ENCODE assay signal across 16 mouse cellular contexts in genomic region chr1:93098956-93099355, GRCm38 (mm10). TPM values are rescaled to one million over a fixed set of nuclear protein-coding genes. Genes with fewer than 3 reads are reported as not detected.
DNase-seq lines count a peak whose midpoint lies in the region; ATAC-seq and TF ChIP-seq lines count a peak whose summit lies in the region.
"Had no signal": no experiment of that assay in that cellular context is flagged by ENCODE, and none has a peak within 500 bp of the region (broad histone marks: within the 10 kb centered on the region; RNA-seq: fewer than 3 reads in every experiment).

No protein-coding gene starts in this region.

- peak; percentile 48 for DNase-seq in heart, adult 11 months
- no peak for DNase-seq in heart, adult 2 months
- peak; percentile 35 for DNase-seq in testis, postnatal 10 days (ENCODE audit: low spot score)
- no peak for DNase-seq in testis, postnatal 14 days (ENCODE audit: low spot score)
- no peak for DNase-seq in T-cell, adult 2 months (ENCODE audit: low spot score)
- no peak for DNase-seq in thymus, adult 18-20 months
- DNase-seq: gastrocnemius, postnatal 10 days; left cerebral cortex, postnatal 4 days; right cerebral cortex, postnatal 14 days; thymus, postnatal 14 days had no signal

- H3K27me3 ChIP-seq in heart, adult 2 months (ENCODE audit: control insufficient read depth, insufficient read depth, low read length): peaks cover 9% of the 10 kb centered on the region
- H3K27me3 ChIP-seq in hindbrain, embryonic 16.5 days (replicated peaks; ENCODE audit: control insufficient read depth, insufficient read depth, low read length): no peaks in the 10 kb centered on the region

- H3K36me3 ChIP-seq in heart, adult 2 months (ENCODE audit: control insufficient read depth, insufficient read depth, low read length): no peaks in the 10 kb centered on the region
- no peaks in the 10 kb centered on the region for H3K36me3 ChIP-seq in hindbrain, embryonic 16.5 days (ENCODE audit: control insufficient read depth, insufficient read depth, low read length)
- H3K36me3 ChIP-seq: heart, embryonic 12.5 days; kidney, embryonic 15.5 days had no signal

- TF ChIP-seq EP300 in heart, adult 2 months (IDR thresholded peaks at IDR 0.05; ENCODE audit: insufficient read depth, low read depth, low read length): no peak

- H3K4me1 ChIP-seq in heart, adult 2 months (ENCODE audit: control insufficient read depth, insufficient read depth, low read length): no peaks in the 10 kb centered on the region
- H3K4me1 ChIP-seq in hindbrain, embryonic 16.5 days (ENCODE audit: control insufficient read depth, insufficient read depth, low read depth, low read length): peaks cover 34% of the 10 kb centered on the region

- WGBS in heart, adult 2 months: 85% methylated on average over 5 of the region's 5 CpGs
- WGBS in hindbrain, embryonic 16.5 days: 87% methylated on average over 5 of the region's 5 CpGs

- no peak overlapping the region for H3K9ac ChIP-seq in heart, adult 2 months (ENCODE audit: low read depth, low read length)
- H3K9ac ChIP-seq in hindbrain, embryonic 16.5 days (ENCODE audit: low read depth, low read length): peak overlapping the region; percentile 72
- H3K9ac ChIP-seq: heart, embryonic 12.5 days; kidney, embryonic 15.5 days had no signal

- H3K9me3 ChIP-seq in hindbrain, embryonic 16.5 days (ENCODE audit: control insufficient read depth, low read length): no peaks in the 10 kb centered on the region
- H3K9me3 ChIP-seq: heart, embryonic 12.5 days; kidney, embryonic 15.5 days had no signal

- no peaks in the 10 kb centered on the region for H3K79me2 ChIP-seq in heart, adult 2 months (replicated peaks; ENCODE audit: control insufficient read depth, insufficient read depth, low read length)

- H3K27ac ChIP-seq in heart, adult 2 months: no peak overlapping the region
- H3K27ac ChIP-seq in hindbrain, embryonic 16.5 days (ENCODE audit: low read depth, low read length): no peak overlapping the region
- H3K27ac ChIP-seq: kidney, embryonic 15.5 days had no signal

- no peak for ATAC-seq in hindbrain, embryonic 16.5 days
- ATAC-seq: activated CD4-positive, CD25-positive, alpha-beta regulatory T cell, adult 4 months had no signal

- peak overlapping the region; percentile 91 for H3K4me2 ChIP-seq in hindbrain, embryonic 16.5 days (ENCODE audit: low read length)
- H3K4me2 ChIP-seq: heart, embryonic 12.5 days; kidney, embryonic 15.5 days had no signal

- no peak for TF ChIP-seq CTCF in heart, adult 2 months (IDR thresholded peaks at IDR 0.05)

- intact Hi-C loops in heart, adult 2 months (cut with DNase I): no loop called here

- no peak for TF ChIP-seq POLR2A in heart, adult 2 months (IDR thresholded peaks at IDR 0.05; ENCODE audit: insufficient read depth, low read depth, low read length)

- H3K4me3 ChIP-seq in heart, adult 2 months: no peak overlapping the region
- peak overlapping the region; percentile 54 for H3K4me3 ChIP-seq in hindbrain, embryonic 16.5 days (ENCODE audit: low read length)
- H3K4me3 ChIP-seq: heart, embryonic 12.5 days; kidney, embryonic 15.5 days had no signal

RNA-seq across cellular contexts. Expression of gene Kif1a, which starts 2.8 kb away (rescaled TPM):
- total RNA-seq in heart, adult 2 months (2021): 1 to 10 TPM; 1.2 to 2.0 TPM
- polyA plus RNA-seq in heart, adult 2 months (2012; rRNA removed): 1.4 and 1.8 TPM in 2 replicates
- 497 and 573 TPM in 2 replicates for polyA plus RNA-seq in hindbrain, embryonic 16.5 days (2015; fragmentation: Nextera tagmentation; extraction: Ambion mirVana)
- total RNA-seq: hematopoietic stem cell, adult 5-6 weeks had no signal
- polyA plus RNA-seq: activated CD4-positive, CD25-positive, alpha-beta regulatory T cell, adult 4 months had no signal

RNA-seq across cellular contexts. Expression of gene Agxt, which starts 36.1 kb away (rescaled TPM):
- not detected for total RNA-seq in heart, adult 2 months (2021)
- 0.23 TPM in 1 of 2 replicates, not detected in the other for polyA plus RNA-seq in heart, adult 2 months (2012; rRNA removed)
- not detected in 2 replicates for polyA plus RNA-seq in hindbrain, embryonic 16.5 days (2015; fragmentation: Nextera tagmentation; extraction: Ambion mirVana)
- total RNA-seq: hematopoietic stem cell, adult 5-6 weeks; left cerebral cortex, postnatal 4 days had no signal
- polyA plus RNA-seq: activated CD4-positive, CD25-positive, alpha-beta regulatory T cell, adult 4 months; heart, embryonic 12.5 days; neural tube, embryonic 11.5 days had no signal

Comparison
In these comparisons a context has a peak if more than half of its experiments do, and no peak if none do; other contexts are left out.
1. DNase-seq: peak in heart, adult 11 months (single experiment) and testis, postnatal 10 days (single experiment); none in heart, adult 2 months (0 of 2), testis, postnatal 14 days (single experiment), T-cell, adult 2 months (single experiment) and thymus, adult 18-20 months (0 of 2).
2. RNA of gene Kif1a, which starts 2.8 kb away (polyA plus RNA-seq): 497 to 573 TPM in hindbrain, embryonic 16.5 days; 1.4 to 1.8 TPM in heart, adult 2 months; every median in the first group is over 100 times any median in the second.